Mouse (Mus musculus) kidney, adult 8-10 months (tissue): ENCODE measurements around the gene Cib4.

ENCODE experiments used
- DNase-seq, 2 experiments: peaks; one replicate each; pipeline ENCODE4 v3.0.0; 2022

The Cib4 gene

DNA sequence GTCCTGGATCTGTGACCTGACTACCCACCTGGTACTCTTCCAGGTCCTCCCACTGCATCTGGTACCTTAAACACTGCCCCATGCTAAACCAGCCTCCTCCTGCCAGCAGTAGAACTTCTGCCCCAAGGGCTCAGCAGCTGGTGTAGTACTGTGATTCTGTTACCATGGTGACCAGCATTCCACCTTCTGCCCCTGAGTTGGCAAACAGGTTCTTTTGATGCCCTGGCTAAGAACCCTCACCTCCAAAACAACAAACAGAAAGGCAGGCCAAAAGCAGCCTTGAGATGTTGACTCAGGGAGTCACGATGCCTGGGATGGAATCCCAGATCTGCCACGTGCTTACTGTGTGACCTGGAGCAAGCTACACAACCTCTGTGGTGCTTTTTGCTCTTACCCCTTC lies at the start of gene Cib4:
Cib4 (minus strand) TSS at position 139 of the 400 bp plus-strand sequence.
- DNase-seq = peak in 1 of 2 experiments; percentile 23

DNA sequence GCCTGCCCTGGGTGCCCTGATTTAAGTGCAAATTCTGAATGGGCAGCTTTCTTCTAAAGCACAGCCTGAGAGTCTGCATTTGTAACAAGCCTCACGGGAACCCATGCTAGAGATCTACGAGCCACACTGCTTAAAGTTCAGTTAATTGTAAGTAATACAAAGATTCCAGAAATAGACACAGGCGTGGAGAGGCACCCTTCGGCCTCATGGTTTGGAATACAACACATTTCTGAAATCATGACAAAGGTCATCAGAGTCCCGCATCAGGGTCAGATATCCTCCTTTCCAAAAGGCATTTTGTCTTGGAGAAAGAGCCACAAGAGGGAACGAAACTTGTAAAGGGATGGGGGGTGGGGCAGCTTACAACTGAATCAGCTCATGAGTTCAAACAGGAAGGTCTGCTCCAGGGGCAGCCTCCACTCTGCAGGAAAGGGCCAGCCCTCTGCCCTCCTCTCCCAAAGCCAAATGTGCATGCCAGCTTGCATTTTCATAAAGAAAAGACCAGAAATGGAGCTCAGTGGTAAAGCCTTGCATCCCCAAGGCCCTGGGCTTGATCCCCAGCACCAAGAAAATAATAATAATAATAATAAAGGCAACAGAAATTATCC lies 49.4 kb upstream of the Cib4 start:
- DNase-seq = no peak

DNA sequence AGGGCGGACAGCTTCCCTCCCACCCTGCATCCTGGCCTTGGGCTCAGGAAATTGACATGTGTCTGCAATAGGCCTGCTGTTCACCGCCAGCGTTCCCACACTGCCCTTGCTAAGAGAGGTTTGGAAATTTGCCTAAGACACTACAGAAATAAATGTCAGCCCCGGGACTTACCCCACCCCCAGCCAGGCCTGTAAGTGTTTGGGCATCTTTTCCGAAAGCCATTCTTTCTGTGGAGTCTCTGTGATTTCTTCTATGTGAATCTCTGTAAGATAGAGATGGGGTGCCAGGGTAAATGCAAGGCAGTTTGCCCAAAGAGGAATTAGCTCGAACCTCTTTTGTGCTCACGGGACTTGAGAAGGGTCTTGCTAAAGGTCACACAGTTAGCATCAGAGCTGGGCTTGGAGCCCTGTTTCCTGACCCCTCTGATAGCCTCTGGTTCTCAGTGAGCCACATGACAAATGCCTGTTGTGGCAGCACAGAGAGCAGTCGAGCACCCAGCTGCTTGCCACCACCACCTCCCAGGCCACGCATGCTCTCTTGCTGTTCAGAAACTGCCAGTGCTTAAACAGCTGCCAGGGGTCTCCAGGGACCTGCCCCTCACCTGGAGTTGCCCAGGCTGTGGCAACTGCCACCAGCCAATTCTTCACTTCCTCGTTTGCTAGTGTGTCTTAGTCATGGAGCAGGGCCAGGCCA lies 48.3 kb upstream of the Cib4 start:
- DNase-seq = peak; percentile 24 to 27

DNA sequence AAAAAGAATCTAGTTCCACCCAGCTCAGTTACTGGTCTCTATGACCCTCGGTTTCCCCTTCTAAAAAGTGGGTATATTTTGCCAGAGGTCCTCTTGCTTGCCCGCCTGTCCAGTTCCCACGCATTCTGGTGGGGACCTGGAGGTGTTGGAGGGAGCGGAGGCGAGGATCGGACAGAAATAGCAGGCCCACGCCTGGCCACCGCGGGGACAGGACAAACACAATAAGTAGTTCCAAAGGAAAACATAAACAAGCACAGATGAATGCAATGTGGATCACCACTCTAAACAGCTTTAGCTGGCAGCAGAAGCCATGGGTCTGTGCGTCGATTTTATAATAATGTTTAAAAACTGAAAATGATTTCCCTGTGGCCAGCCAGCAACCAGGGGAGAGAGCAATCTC lies 47.7 kb upstream of the Cib4 start:
- DNase-seq = no peak

DNA sequence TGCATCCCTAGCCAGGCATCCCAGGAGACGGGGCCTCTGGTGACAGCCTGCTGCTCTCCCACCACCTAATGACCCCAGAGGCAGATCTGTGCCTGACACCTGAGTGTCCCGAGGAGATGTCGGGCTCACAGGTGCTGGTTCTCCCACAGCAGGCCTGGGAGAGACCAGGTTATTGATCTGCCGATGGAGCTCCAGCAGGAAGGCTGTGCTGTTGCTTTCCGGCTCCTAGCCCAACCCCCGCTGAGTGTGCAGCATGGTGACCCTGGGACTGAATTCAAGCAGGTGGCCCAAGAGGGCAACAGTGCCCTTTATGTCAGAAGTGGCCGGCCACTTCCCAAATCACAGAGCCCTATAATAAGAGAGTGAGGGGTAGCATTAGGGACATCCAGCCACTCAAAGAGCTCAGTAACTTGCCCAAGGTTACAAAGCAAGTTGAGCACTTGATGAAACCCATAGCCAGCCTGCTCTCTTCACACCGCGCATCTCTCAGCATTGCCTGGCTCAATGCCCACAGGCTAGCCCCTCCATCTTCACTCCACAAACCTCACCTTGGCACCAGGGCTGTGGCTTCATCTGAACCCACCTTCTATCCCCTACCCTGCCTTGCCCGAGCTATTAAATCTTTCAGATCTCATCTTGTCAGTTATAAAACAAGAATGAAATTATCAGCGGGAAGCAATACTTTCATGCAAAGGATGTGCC lies 46.8 kb upstream of the Cib4 start:
- DNase-seq = no peak

DNA sequence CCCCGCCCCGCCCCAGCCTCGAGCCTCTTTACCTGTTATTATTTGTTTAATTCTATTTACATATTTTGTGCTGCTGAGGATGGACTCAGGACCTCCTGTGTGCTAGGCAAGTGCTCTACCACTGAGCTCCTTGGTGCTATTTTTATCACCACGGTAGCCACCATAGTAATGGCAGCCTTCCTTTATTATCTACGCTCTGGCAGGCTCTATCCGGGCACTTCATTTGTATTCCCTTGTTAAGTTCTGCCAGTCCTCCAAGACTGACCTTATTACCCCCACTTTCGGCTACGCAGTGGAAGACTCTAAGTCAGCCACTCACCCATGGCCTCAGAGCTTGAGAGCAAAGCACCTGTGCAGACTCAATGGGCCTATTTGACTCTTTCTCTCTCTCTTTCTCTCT lies 46.1 kb upstream of the Cib4 start:
- DNase-seq = no peak

DNA sequence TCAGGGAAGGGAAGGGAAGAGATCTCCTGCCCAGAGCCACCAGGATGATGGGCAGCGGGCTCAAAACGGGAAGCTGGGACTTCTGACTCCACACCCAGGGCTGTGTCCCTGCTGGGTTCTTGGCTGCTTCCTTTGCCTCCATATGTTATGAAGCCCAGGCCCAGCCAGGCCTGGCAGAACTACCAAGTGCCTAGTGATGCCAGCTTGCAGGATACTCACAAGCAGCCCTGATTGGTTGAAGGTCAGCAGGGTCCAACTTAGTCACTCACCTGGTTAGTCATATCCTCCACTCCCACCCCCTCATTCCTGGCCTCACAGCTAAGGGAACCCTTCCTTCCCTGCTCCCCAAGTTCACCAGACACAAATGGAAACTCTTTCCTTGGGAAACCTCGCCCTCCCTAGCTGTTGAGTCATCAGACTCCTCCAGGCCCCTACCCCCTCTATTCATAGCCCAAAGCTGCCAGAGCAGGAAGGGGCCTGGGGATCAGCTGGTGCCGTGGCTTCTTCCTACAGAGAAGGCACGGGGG lies 45.6 kb upstream of the Cib4 start:
- no peak for DNase-seq

DNA sequence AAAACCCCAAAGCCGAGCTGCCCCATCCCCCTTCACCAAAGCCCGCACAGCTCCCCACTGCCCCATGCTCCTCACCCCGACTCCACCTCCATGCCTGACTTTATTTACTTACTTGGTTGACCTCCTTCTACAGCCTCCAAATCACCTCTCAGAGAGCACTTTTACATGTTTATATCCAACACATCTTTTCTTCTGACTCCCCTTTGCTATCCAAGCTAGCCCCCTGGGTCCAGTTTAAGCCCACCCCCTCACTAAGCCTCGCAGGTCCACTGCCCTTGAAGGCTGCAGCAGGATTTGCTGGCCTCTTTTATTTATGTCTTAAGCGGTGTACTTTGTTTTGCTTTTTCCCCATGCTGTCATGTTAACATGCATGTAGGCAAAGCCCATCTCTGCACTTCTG lies 44.6 kb upstream of the Cib4 start:
- no peak for DNase-seq

DNA sequence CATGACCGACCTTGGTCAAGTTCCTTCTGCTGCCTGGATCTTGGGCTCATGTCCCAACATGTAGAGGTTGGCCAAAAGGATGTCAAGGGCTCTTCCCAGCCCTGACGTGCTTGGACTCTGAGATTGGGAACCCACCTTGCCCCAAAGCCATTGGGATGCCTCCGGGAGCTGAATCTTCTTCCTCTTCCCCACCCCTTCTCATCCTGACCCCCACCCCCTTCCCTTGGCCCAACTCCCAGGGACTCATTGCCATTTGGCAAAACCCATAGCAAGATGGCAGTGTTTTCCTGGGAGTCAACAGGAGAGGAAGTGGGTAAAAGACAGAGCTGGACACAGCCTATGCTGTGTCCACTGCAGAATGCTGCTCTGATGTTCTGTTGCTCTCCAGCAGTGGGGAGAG lies 43.9 kb upstream of the Cib4 start:
- DNase-seq = no peak

DNA sequence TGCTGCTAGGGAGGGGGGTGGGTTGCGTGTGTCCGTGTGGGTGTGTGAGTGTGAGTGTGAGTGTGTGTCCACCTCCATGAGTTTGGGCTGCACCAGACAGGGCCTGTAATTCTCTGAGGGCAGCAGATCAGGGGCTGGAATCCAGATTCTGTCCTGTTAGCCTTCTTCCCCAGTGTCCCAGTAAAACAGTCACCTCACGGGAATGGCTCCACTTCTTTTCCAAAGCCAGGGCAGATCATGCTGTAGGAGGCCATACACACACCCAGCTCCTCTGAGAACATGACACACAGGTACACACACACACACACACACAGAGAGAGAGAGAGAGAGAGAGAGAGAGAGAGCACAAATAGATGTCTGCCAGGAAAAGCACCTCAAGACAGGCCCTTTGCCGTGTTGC lies 43.4 kb upstream of the Cib4 start:
- DNase-seq = no peak

DNA sequence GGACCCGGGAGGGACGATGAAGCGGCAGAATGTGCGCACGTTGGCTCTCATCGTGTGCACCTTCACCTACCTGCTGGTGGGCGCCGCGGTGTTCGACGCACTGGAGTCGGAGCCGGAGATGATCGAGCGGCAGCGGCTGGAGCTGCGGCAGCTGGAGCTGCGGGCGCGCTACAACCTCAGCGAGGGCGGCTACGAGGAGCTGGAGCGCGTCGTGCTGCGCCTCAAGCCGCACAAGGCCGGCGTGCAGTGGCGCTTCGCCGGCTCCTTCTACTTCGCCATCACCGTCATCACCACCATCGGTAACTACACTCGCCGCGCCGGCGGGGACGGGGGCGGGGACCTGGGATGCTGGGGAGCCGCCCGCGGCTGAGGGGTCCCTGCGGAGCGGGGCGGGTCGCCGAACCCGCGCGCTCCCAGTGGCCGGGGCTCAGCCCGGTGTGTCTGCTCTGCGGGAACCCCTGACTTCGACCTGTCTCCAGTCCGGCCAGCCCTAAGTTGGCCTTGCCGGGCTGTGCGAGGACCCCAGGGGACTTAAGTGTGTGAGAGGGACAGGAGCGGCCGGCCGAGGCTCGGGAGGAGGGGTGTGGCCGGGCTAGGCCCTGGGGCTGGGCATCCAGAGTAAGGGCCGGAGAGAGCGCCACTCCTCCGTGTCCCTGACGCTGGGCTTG lies 42.8 kb upstream of the Cib4 start:
- no peak for DNase-seq

DNA sequence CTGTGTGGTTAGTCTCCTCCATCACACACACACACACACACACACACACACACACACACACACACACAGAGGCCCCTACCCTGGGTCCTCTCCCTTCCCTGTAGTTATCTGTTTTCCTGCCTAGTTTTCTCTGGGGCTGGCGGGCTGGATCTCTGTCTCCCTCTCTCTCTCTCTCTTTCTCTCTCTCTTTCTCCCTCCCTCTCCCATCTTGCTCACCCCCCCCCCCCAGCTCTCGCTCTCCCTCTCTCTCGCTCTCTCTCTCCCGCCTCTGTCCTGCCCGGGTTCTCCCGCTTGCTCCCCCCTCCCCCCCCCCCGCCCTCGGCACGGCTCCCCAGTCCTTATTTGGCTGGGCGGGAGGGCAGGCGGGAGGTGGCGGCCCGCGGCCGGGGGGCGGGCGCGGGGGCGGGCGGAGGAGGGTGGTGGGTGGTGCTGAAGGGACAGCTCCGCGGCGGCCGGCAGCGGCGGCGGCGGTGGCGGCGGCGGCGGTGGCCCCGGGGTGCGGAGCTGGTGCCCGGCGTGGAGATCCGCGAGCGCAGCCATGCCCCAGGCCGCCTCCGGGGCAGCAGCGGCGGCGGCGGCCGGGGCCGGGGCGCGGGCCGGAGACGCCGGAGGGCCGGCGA lies 42.2 kb upstream of the Cib4 start, which contains the start of gene Kcnk3:
Kcnk3 (plus strand) TSS at position 490 of the 620 bp plus-strand sequence.
- DNase-seq = peak; percentile 30 to 44

DNA sequence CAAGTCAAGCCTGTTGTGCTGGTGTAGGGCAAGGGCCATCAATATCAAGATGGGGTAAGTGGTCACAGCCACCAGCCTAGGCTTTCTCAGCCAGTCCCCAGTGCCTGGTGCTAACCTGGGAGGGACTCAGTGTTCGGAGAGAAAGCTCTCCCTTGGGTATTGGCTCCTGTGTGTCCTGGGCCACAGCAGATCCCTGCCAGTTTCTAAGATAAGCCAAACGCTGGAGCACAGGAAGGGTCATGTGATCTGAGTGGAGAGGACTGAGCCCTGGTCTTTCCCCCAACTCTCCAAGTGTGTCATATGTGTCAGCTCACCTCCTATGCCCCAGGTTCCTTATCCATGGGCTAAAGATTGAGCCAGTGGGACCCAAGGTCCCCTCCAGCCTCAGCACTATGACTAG lies 41.5 kb upstream of the Cib4 start:
- no peak for DNase-seq

DNA sequence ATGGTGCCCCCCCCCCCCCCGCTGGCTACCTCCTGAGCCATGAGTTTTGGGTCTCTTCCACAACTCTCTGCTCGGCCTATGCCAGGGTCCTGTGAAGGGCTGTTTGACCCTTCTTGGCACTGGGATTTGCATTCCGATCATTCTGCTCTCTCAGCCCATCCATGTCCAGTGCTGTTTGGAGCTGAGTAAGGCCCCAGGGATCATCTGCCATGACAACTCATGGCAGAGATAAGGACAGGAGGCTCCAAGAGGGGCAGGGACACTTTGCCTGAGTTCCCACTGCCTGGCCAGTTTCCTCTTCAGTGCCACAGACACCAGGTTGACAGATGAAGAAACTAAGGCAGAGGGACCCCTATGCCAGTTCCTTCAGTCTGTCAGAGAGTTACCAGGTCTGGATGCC lies 41.0 kb upstream of the Cib4 start:
- no peak for DNase-seq

DNA sequence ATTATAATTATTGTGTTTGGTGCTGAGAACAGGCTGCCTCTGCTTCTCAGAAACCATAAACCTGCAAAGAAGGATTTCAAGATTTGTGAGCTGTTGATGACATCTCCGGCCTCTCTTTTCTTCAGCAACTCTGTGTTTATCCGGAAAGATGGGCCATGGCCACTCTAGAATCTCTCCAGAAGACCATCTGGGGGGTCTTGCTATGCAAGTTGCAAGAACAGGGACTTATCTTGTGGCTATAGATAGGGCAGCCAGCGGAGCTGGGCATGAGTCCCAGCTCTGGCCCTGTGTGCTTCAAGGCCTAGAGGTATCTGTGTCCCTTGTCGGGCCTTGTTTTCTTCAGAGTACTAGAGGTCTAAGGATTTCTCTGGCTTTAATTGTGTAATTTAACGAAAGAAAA lies 36.4 kb upstream of the Cib4 start:
- no peak for DNase-seq

DNA sequence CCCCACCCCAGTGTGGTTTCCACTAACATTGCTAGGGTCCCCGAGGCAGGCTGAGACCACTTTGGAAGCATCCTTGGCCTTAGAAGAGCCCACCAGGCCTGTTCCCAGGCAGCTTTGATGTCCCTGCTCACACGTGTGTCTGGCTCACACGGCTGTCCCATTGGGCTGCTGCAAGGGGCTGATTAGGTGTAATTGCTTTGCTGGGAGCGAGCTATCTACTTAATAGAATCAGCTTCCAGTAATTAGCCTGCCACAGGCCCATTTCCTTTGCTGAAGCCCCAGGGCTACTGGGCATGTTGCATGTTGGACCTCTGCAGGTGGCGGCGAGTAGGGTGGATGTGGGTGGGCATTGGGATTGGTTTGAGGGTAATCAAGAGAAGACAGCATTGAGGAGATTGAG lies 35.1 kb upstream of the Cib4 start:
- no peak for DNase-seq

DNA sequence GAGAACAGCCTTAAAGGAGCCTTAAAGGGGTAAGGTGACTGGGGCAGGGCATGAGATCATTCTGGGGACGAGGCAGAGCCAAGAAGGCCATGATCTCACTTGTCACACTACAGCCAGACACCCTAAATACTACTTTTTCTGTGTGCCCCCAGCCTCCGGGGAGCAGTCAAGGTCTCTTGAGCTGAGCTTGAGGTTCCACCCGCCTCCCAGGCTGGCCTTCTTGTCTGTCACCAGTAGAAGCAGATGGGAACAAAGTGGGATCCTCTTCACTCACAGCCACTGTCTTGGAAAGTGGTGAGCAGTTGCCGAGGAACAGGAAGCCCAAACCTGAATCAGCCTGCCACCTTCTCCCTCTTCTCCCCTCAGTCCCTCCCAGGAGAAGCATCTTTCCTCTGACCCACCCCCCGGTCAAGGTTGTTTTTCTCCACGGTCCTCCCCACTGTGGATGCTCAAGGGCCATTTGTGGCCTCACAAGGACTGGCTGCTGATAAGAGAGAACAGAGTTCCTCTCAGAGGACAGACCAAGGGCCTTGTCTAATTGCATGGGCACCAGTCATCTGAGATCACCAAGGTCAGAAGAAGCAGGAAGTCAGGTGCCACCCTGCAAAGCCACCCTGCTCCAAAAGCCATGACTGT lies 32.9 kb upstream of the Cib4 start:
- no peak for DNase-seq

DNA sequence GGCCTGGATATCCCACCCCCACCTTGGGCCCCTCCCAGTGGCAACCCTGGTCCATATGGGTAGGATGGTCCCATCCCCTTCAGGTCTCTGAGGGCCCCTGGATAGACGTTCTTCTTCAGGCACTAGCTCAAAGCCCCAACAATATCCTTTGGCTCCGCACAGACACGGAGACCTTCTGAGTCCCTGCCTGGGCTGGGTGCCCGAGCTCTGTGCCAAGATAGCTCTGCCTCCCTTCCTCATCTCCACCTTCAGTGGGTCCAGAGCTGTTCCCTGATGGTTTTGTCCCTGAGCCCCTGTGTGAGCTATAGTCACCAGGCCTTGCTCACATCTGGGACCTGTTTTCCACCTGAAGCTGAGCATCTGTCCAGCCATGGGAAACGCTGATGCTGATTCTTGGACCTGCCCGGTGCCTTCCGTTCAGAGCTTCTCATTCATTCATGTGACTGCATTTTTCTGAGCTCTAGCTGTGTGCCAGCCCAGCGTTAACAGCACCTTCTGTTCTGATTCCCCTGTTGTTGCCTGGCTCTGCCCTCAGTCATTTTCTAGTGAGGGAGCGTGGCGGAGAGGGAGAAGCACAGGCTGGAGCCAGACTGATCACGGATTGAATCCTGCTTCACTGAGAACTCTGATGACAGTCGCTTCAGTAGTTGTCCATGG lies 32.1 kb upstream of the Cib4 start:
- DNase-seq = no peak

DNA sequence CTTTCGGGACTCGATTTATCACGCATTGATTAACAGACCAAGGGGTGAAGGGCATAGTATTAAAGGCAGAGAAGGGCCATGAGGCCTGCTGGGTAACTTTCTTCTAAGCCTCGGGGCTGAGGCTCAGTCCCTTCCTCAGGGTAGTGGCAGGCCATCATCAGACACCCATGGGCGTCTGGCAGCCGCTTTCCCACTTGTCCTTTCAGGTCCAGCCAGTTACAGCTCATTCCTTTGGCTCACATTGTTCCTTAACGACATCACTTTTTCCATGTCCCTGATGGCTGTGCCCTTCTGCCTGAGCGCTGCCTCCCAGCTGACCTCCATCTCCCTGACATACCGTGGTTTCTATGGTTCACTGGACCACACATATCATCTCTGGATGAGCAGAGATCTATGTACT lies 31.6 kb upstream of the Cib4 start:
- no peak for DNase-seq

DNA sequence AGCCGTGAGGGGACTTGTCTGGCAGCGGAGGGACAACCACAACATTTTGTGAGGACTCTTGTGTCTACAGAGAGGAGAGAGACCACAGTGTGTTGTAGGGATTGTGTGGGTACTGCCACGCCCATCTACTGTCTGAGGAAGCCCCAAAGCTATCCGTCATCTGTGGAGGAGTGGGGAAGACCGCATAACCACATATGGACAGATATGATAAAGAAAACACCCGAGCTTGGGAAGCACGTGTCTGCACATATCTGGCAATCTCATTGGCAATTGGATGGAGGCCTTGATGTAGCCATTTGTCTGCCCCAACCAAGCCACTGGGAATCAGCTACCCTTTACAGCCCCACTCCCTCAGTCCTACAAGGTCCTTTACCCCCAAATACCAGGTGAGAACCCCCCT lies 30.6 kb upstream of the Cib4 start:
- no peak for DNase-seq

DNA sequence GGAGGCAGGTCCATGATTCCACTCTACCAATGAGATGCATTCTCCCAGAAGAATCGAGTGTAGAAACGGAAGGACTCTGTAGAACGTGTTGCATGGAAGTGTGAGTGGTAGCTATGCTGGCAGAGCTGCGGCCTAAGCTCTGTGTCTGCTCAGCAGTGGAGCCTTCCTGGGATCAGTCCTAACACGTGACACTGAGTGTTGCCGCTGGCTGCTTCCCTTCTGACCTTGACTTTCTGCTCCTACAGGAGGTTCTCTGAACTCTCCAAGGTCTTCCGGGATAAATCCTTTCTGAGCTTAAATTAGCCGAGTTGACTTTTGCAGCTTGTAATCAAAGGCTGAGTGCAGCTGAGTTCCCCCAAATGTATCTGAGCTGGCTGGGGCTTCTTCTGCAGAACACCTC lies 28.7 kb upstream of the Cib4 start:
- DNase-seq = no peak

DNA sequence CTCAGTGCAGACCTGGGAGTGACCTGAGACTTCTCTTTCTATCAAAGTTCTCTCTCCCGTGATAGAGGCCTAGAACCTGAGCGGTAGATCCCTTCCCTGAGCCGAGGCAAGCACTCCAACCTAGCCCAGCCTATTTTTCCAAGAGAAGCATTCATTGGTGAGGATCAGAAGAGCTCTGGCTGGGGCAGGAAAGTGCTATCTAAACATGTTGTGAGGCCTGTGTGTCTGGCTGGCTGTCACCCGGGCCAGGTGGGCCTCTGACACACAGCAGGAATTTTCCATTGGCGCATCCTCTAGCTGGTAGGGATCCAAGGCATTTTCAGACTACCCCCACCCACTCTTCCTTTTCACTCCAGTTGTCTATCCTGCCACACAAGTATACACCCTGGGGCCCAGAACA lies 26.2 kb upstream of the Cib4 start:
- no peak for DNase-seq
